Mouse (Mus musculus) limb, embryonic 14.5 days (tissue): Measurements from ENCODE around the gene Pmepa1. TPM values are rescaled to one million over a fixed set of nuclear protein-coding genes. Genes with fewer than 3 reads are reported as not detected.

ENCODE experiments used
- ATAC-seq: fragments of 200-750 bp; cut with Nextera tagmentation; 2 replicates; pipeline ENCODE4 v1.8.0; 2017; ENCODE audit warnings: low read depth, moderate number of reproducible peaks, moderate TSS enrichment; ENCODE audit not compliant: low FRiP score
- DNase-seq: peaks from one replicate; pipeline ENCODE4 v3.0.0-alpha.2; 2015; ENCODE audit warnings: low spot score
- H3K27ac ChIP-seq: fragments of 300-500 bp; sonication (generic); replicated peaks from 2 replicates; pipeline ENCODE4 v1.5.1; 2014; ENCODE audit warnings: low read depth, mild to moderate bottlenecking, low read length, moderate library complexity, mixed read lengths
- H3K27me3 ChIP-seq: fragments of 300-500 bp; sonication (generic); 2 replicates; pipeline ENCODE4 v1.6.1; 2014; ENCODE audit warnings: low read length, mixed read lengths; ENCODE audit not compliant: control insufficient read depth, insufficient read depth
- H3K36me3 ChIP-seq: fragments of 300-500 bp; sonication (generic); 2 replicates; pipeline ENCODE4 v1.6.1; 2014; ENCODE audit warnings: mild to moderate bottlenecking, low read length, moderate library complexity, mixed read lengths; ENCODE audit not compliant: control insufficient read depth, insufficient read depth
- H3K4me1 ChIP-seq: fragments of 300-500 bp; sonication (generic); 2 replicates; pipeline ENCODE4 v1.6.1; 2014; ENCODE audit warnings: antibody characterized with exemption, low read length, mixed read lengths; ENCODE audit not compliant: control insufficient read depth, insufficient read depth
- H3K4me2 ChIP-seq: fragments of 300-500 bp; sonication (generic); replicated peaks from 2 replicates; pipeline ENCODE4 v1.6.1; 2014; ENCODE audit warnings: low read depth, mild to moderate bottlenecking, low read length, moderate library complexity; ENCODE audit not compliant: severe bottlenecking
- H3K4me3 ChIP-seq: fragments of 300-500 bp; sonication (generic); replicated peaks from 2 replicates; pipeline ENCODE4 v1.5.1; 2014; ENCODE audit warnings: low read length
- H3K9ac ChIP-seq: fragments of 300-500 bp; sonication (generic); 2 replicates; pipeline ENCODE4 v1.6.1; 2014; ENCODE audit warnings: mild to moderate bottlenecking, low read depth, low read length, moderate library complexity; ENCODE audit not compliant: severe bottlenecking
- H3K9me3 ChIP-seq: fragments of 300-500 bp; sonication (generic); 2 replicates; pipeline ENCODE4 v1.6.1; 2016; ENCODE audit warnings: low read length; ENCODE audit not compliant: control insufficient read depth
- POLR2A ChIP-seq: fragments of 200-500 bp; IDR thresholded peaks from 2 replicates; pipeline ENCODE4 v1.8.0; 2012; ENCODE audit warnings: inconsistent platforms, mild to moderate bottlenecking, moderate library complexity, borderline replicate concordance; ENCODE audit not compliant: insufficient read depth, insufficient read length; ENCODE audit errors: extremely low read depth
- WGBS: fragments of 180-500 bp; shearing (Covaris S2); extraction: QIAGEN DNeasy Blood & Tissue Kit; methylation state at CpG from one replicate; pipeline ENCODE4 v1.1.7; 2014; 5-methylcytosine and 5-hydroxymethylcytosine counted together
- polyA plus RNA-seq, 2 experiments: library from polyadenylated mRNA; depleted of rRNA in 1 of 2; stranded (reverse) in 1 of 2; unstranded in 1 of 2; fragments of >200 nt; fragmentation: Nextera tagmentation in 1 of 2; extraction: Ambion mirVana in 1 of 2; gene quantifications; 2 replicates each; pipeline versions ENCODE4 v1.2.1 to v1.2.3; 2012 to 2014

Gene Pmepa1
- polyA plus RNA-seq, 2 experiments: 10.2 to 41.0 TPM

GRCm38 (mm10) chr2:173251133-173251532 is 25.2 kb downstream of the Pmepa1 start:
- 56% methylated on average over 7 of the region's 7 CpGs for WGBS
- Histone ChIP-seq H3K9ac (no peak overlapping the region), H3K27ac (no peak overlapping the region), H3K4me3 (no peak overlapping the region), H3K36me3 (no peaks in the 10 kb centered on the region), H3K4me2 (no peak overlapping the region), H3K9me3 (no peaks in the 10 kb centered on the region), H3K4me1 (peaks cover 82% of the 10 kb centered on the region), H3K27me3 (no peaks in the 10 kb centered on the region)
- no peak for DNase-seq
- ATAC-seq: no peak
- no peak for TF ChIP-seq POLR2A

- Histone ChIP-seq H3K27me3 (no peaks in the 10 kb centered on the region), H3K9ac (no peak overlapping the region), H3K4me1 (peaks cover 74% of the 10 kb centered on the region), H3K4me3 (no peak overlapping the region), H3K27ac (no peak overlapping the region), H3K9me3 (no peaks in the 10 kb centered on the region), H3K4me2 (no peak overlapping the region), H3K36me3 (no peaks in the 10 kb centered on the region)
- DNase-seq (no peak), ATAC-seq (no peak)
- TF ChIP-seq POLR2A: no peak
- WGBS: 29% methylated on average over 1 of the region's 2 CpGs
These were observed 25.9 kb downstream of the Pmepa1 start for GRCm38 (mm10) chr2:173250411-173250810.

- Histone ChIP-seq H3K4me2 (no peak overlapping the region), H3K27ac (no peak overlapping the region), H3K9ac (no peak overlapping the region), H3K36me3 (no peaks in the 10 kb centered on the region), H3K27me3 (no peaks in the 10 kb centered on the region), H3K9me3 (no peaks in the 10 kb centered on the region), H3K4me3 (no peak overlapping the region), H3K4me1 (peaks cover 70% of the 10 kb centered on the region)
- ATAC-seq (no peak), DNase-seq (no peak)
- no peak for TF ChIP-seq POLR2A
- WGBS: 69% methylated on average over 8 of the region's 8 CpGs
These were observed 26.4 kb downstream of the Pmepa1 start for GRCm38 (mm10) chr2:173249965-173250364.

- H3K4me3 ChIP-seq: no peak overlapping the region
- no peak overlapping the region for H3K9ac ChIP-seq
- peaks cover 64% of the 10 kb centered on the region for H3K4me1 ChIP-seq
- H3K4me2 ChIP-seq: no peak overlapping the region
- DNase-seq: no peak
- H3K9me3 ChIP-seq: no peaks in the 10 kb centered on the region
- TF ChIP-seq POLR2A: no peak
- no peaks in the 10 kb centered on the region for H3K27me3 ChIP-seq
- whole genome bisulfite sequencing: 53% methylated on average over 3 of the region's 3 CpGs
- H3K36me3 ChIP-seq: no peaks in the 10 kb centered on the region
- ATAC-seq: no peak
- no peak overlapping the region for H3K27ac ChIP-seq
These were observed 26.9 kb downstream of the Pmepa1 start for GRCm38 (mm10) chr2:173249386-173249785.

GRCm38 (mm10) chr2:173248822-173249221 is 27.5 kb downstream of the Pmepa1 start:
- no peak for TF ChIP-seq POLR2A
- Histone ChIP-seq H3K9me3 (no peaks in the 10 kb centered on the region), H3K27ac (no peak overlapping the region), H3K4me1 (peaks cover 63% of the 10 kb centered on the region), H3K36me3 (no peaks in the 10 kb centered on the region), H3K4me3 (no peak overlapping the region), H3K9ac (no peak overlapping the region), H3K4me2 (no peak overlapping the region), H3K27me3 (no peaks in the 10 kb centered on the region)
- ATAC-seq: no peak
- WGBS: 74% methylated on average over 7 of the region's 7 CpGs
- no peak for DNase-seq

GRCm38 (mm10) chr2:173247911-173248310 is 28.4 kb downstream of the Pmepa1 start:
- Histone ChIP-seq H3K36me3 (no peaks in the 10 kb centered on the region), H3K27me3 (no peaks in the 10 kb centered on the region), H3K4me1 (peaks cover 63% of the 10 kb centered on the region), H3K4me2 (no peak overlapping the region), H3K9me3 (no peaks in the 10 kb centered on the region), H3K9ac (no peak overlapping the region), H3K4me3 (no peak overlapping the region), H3K27ac (no peak overlapping the region)
- TF ChIP-seq POLR2A: no peak
- ATAC-seq (no peak), DNase-seq (no peak)
- WGBS: 14% methylated on average over 2 of the region's 2 CpGs
